Mouse (Mus musculus): ENCODE data around the gene Gucy1b2. TPM values are rescaled to one million over a fixed set of nuclear protein-coding genes. Genes with fewer than 3 reads are reported as not detected.

Gucy1b2 gene
- polyA plus RNA-seq, 1 experiment from 2014 or later: 1.6 TPM

DNA sequence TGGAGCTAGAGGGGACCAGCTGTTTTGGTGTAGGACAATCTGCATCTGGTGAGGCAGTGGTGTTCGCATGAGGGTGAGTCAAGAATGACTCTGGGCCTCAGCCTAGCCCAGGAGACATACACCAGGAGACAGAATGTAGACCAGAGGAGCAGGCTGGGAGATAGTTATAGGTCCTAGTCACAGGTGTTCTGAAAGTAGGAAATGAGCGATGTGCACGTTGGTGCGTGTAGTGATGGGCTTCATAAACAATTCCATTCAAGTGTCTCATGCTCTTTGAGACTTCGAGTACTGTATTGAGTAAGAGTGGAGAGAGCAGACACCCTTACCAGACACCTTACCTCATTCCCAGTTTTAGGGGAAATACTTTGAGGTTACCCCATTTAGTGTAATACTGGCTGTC is 102.3 kb downstream of the Gucy1b2 start:
- Histone ChIP-seq H3K27me3 (no peaks in the 10 kb centered on the region), H3K4me2 (replicated peaks) (no peak overlapping the region), H3K36me3 (peaks cover 5% of the 10 kb centered on the region; the same call in 1 of the 2 replicates), H3K27ac (no peak overlapping the region), H3K9ac (replicated peaks) (no peak overlapping the region), H3K9me3 (no peaks in the 10 kb centered on the region), H3K4me3 (replicated peaks) (no peak overlapping the region), H3K4me1 (replicated peaks) (0 out of 2 replicates have a peak, but pooled peaks cover 3% of the 10 kb centered on the region)
- 94% methylated on average over 5 of the region's 5 CpGs for WGBS
- no peak for ATAC-seq

DNA sequence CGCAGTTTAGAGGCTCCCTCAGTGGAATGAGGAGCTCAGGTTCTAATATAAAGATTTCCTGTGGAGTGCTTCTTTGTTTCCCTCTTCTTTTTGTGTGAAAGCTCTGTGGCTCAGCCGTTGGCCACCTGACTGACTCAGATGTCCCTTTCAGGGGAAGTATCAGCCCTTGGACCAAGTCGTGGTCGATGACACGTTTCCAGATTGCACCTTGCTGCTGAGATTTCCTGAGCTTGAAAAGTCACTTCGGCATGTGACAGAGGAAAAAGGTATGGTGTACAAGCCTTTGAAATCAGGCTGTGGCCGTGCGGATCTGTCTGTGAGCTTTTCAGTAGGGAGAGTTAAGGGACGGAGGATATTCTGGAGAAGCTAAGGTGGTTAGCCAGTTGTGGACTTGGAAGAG is 102.7 kb downstream of the Gucy1b2 start:
- H3K4me3 ChIP-seq (replicated peaks): no peak overlapping the region
- H3K36me3 ChIP-seq: peaks cover 5% of the 10 kb centered on the region; the same call in 1 of the 2 replicates
- 63% methylated on average over 9 of the region's 9 CpGs for WGBS
- no peaks in the 10 kb centered on the region for H3K9me3 ChIP-seq
- no peak for ATAC-seq
- H3K4me2 ChIP-seq (replicated peaks): no peak overlapping the region
- H3K4me1 ChIP-seq (replicated peaks): 0 out of 2 replicates have a peak, but pooled peaks cover 3% of the 10 kb centered on the region
- no peaks in the 10 kb centered on the region for H3K27me3 ChIP-seq
- H3K9ac ChIP-seq (replicated peaks): 0 out of 2 replicates have a peak overlapping the region, but pooled peaks have one; percentile 28
- H3K27ac ChIP-seq: no peak overlapping the region

GRCm38 (mm10) chr14:62350890-62351289 is 105.2 kb downstream of the Gucy1b2 start:
- Histone ChIP-seq H3K9ac (replicated peaks) (no peak overlapping the region), H3K27me3 (no peaks in the 10 kb centered on the region), H3K9me3 (no peaks in the 10 kb centered on the region), H3K36me3 (peaks cover 5% of the 10 kb centered on the region; the same call in 1 of the 2 replicates), H3K27ac (no peak overlapping the region), H3K4me2 (replicated peaks) (no peak overlapping the region), H3K4me1 (replicated peaks) (peaks cover 18% of the 10 kb centered on the region), H3K4me3 (replicated peaks) (no peak overlapping the region)
- ATAC-seq: no peak
- WGBS: 88% methylated on average over 3 of the region's 3 CpGs

- Histone ChIP-seq H3K4me2 (replicated peaks) (no peak overlapping the region), H3K9ac (replicated peaks) (no peak overlapping the region), H3K4me1 (replicated peaks) (peaks cover 18% of the 10 kb centered on the region), H3K27ac (no peak overlapping the region), H3K36me3 (peaks cover 5% of the 10 kb centered on the region; the same call in 1 of the 2 replicates), H3K27me3 (no peaks in the 10 kb centered on the region), H3K9me3 (no peaks in the 10 kb centered on the region), H3K4me3 (replicated peaks) (no peak overlapping the region)
- WGBS: 81% methylated on average over 4 of the region's 4 CpGs
- no peak for ATAC-seq
These were observed 105.9 kb downstream of the Gucy1b2 start for GRCm38 (mm10) chr14:62350186-62350585.

- H3K4me1 ChIP-seq (replicated peaks): peaks cover 18% of the 10 kb centered on the region
- peaks cover 5% of the 10 kb centered on the region; the same call in 1 of the 2 replicates for H3K36me3 ChIP-seq
- WGBS: 89% methylated on average over 5 of the region's 5 CpGs
- no peak for ATAC-seq
- no peak overlapping the region for H3K9ac ChIP-seq (replicated peaks)
- no peaks in the 10 kb centered on the region for H3K27me3 ChIP-seq
- no peak overlapping the region for H3K27ac ChIP-seq
- H3K4me2 ChIP-seq (replicated peaks): no peak overlapping the region
- no peaks in the 10 kb centered on the region for H3K9me3 ChIP-seq
- H3K4me3 ChIP-seq (replicated peaks): no peak overlapping the region
These were observed 106.3 kb downstream of the Gucy1b2 start for GRCm38 (mm10) chr14:62349786-62350185.

GRCm38 (mm10) chr14:62347103-62347502 is 109.0 kb downstream of the Gucy1b2 start:
- Histone ChIP-seq H3K4me1 (replicated peaks) (peaks cover 22% of the 10 kb centered on the region), H3K4me3 (replicated peaks) (no peak overlapping the region), H3K27ac (no peak overlapping the region), H3K27me3 (no peaks in the 10 kb centered on the region), H3K9me3 (no peaks in the 10 kb centered on the region), H3K9ac (replicated peaks) (no peak overlapping the region), H3K36me3 (peaks cover 3% of the 10 kb centered on the region; the same call in 1 of the 2 replicates), H3K4me2 (replicated peaks) (no peak overlapping the region)
- ATAC-seq: no peak
- 77% methylated on average over 7 of the region's 7 CpGs for WGBS

DNA sequence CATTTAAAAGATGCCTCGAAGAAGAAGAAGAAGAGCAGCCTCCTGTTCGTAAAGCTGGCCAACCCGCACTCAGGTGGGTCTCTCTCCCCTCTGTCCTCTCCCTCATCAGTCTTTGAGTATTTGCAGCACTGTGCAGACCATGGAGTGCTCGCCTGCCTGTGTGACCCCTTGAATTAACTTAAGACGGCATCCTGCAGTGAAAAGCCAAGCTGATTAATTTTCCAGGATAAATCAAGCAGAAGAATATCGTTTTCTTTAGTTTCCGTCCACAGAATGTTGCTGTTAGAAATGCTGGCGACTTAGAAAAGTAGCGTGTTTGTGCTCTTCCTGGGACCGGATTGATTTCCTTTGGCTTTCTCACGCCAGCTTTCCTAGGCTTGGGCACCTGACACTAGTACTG is 109.5 kb downstream of the Gucy1b2 start:
- Histone ChIP-seq H3K4me2 (replicated peaks) (no peak overlapping the region), H3K9ac (replicated peaks) (0 out of 2 replicates have a peak overlapping the region, but pooled peaks have one; percentile 8), H3K27ac (no peak overlapping the region), H3K9me3 (no peaks in the 10 kb centered on the region), H3K27me3 (no peaks in the 10 kb centered on the region), H3K4me3 (replicated peaks) (no peak overlapping the region), H3K4me1 (replicated peaks) (peaks cover 27% of the 10 kb centered on the region), H3K36me3 (peaks cover 3% of the 10 kb centered on the region; the same call in 1 of the 2 replicates)
- no peak for ATAC-seq
- 61% methylated on average over 11 of the region's 11 CpGs for whole genome bisulfite sequencing

Other genes starting within 250 kb of the Gucy1b2 start
- gene Rnaseh2b, start 163.7 kb downstream of the Gucy1b2 start, polyA plus RNA-seq (2015; fragmentation: Nextera tagmentation; extraction: Ambion mirVana): 39.3 and 49.4 TPM in 2 replicates
- 5.4 and 5.8 TPM in 2 replicates for gene Dleu7, start 163.2 kb downstream of the Gucy1b2 start, polyA plus RNA-seq (2015; fragmentation: Nextera tagmentation; extraction: Ambion mirVana)
- gene Fam124a, start 99.4 kb upstream of the Gucy1b2 start, polyA plus RNA-seq (2015; fragmentation: Nextera tagmentation; extraction: Ambion mirVana): 19.2 and 22.1 TPM in 2 replicates
- gene Gm4131, start 110.6 kb upstream of the Gucy1b2 start, polyA plus RNA-seq (2015; fragmentation: Nextera tagmentation; extraction: Ambion mirVana): 0.48 TPM in 1 of 2 replicates, not detected in the other
- gene Serpine3, start 207.4 kb upstream of the Gucy1b2 start, polyA plus RNA-seq (2015; fragmentation: Nextera tagmentation; extraction: Ambion mirVana): not detected in 2 replicates

Measured in midbrain, embryonic 13.5 days (tissue).